Mouse (Mus musculus) liver, embryonic 14.5 days (tissue): ENCODE data around the gene Nppa.
"Not testable (repeated sequence)": the region's sequence is repeated elsewhere in the genome, so short reads cannot be mapped to it uniquely, and the experiment has no call there.

Experiments used
- CTCF ChIP-seq: IDR thresholded peaks from 2 replicates; pipeline ENCODE4 v1.5.1; 2016; ENCODE audit warnings: antibody characterized with exemption, low read depth, control low read depth
- EP300 ChIP-seq: IDR thresholded peaks from 2 replicates; pipeline ENCODE4 v1.6.1; 2016; ENCODE audit warnings: antibody characterized with exemption, low read depth

- TF ChIP-seq CTCF, EP300: not testable (repeated sequence)
Measured at GRCm38 (mm10) chr4:148043327-148043726, 42.8 kb downstream of the Nppa start.
